Mouse (Mus musculus) bone marrow macrophage, adult 2 months (primary cell): ENCODE measurements around the gene Stac3.

Source experiments
- CTCF ChIP-seq: IDR thresholded peaks from 2 replicates; pipeline ENCODE4 v1.5.1; 2012; ENCODE audit warnings: low read depth, mild to moderate bottlenecking, low read length, moderate library complexity
- POLR2A ChIP-seq: IDR thresholded peaks from 2 replicates; pipeline ENCODE4 v1.6.1; 2012; ENCODE audit warnings: mild to moderate bottlenecking, low read depth, low read length, borderline replicate concordance

DNA sequence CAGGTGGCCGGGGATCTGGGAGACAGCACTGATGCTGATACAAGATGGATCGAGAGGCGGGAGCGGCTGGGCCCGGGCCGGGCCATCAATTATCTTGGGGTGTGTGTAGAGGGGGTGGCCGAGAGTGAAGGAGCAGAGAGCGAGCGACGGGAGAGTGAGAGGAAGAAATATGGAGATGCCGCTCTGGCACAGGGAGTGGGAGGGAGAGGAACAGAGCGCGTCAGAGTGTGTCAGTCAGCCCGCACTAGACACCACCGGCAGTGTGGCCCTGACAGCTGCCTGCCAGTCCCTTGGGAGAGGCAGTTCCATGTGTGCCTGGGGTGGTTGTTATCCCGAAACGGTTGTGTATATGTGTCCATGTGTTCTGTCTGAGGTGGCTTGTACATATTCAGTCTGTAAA is 26.0 kb downstream of the Stac3 start:
- no peak for TF ChIP-seq CTCF
- TF ChIP-seq POLR2A, result no peak
